ENCODE assay signal across 33 mouse cellular contexts in genomic region chr9:57452624-57453462, GRCm38 (mm10). TPM values are rescaled to one million over a fixed set of nuclear protein-coding genes. Genes with fewer than 3 reads are reported as not detected.
DNase-seq lines count a peak whose midpoint lies in the region; ATAC-seq and TF ChIP-seq lines count a peak whose summit lies in the region.
"Had no signal": no experiment of that assay in that cellular context is flagged by ENCODE, and none has a peak within 500 bp of the region (broad histone marks: within the 10 kb centered on the region; RNA-seq: fewer than 3 reads in every experiment).

No protein-coding gene starts in this region.

- H3K36me3 ChIP-seq in CH12.LX (replicated peaks in 1 of 2; ENCODE audit: control insufficient read depth in 1 of 2, insufficient read depth in 1 of 2, low read length in 1 of 2) (no peaks in the 10 kb centered on the region), ES-E14 (ENCODE audit: control insufficient read depth, insufficient read depth, low read length, poor library complexity, severe bottlenecking) (peaks cover 20% of the 10 kb centered on the region)
- H3K36me3 ChIP-seq in intestine, embryonic 15.5 days = 0 out of 2 replicates have a peak, but pooled peaks cover 3% of the 10 kb centered on the region
- peaks cover 18% of the 10 kb centered on the region for H3K36me3 ChIP-seq in small intestine, adult 2 months (ENCODE audit: control insufficient read depth, insufficient read depth, low read length)
- peaks cover 36% of the 10 kb centered on the region for H3K36me3 ChIP-seq in forebrain, postnatal 0 days (ENCODE audit: insufficient read depth)
- H3K36me3 ChIP-seq: G1E; heart, embryonic 15.5 days had no signal

- TF ChIP-seq CTCF in CH12.LX (conservative IDR thresholded peaks at IDR 0.05 in 1 of 2, IDR thresholded peaks at IDR 0.05 in 1 of 2; ENCODE audit: low read depth in 2 of 2, low read length in 2 of 2) = no peak
- no peak for TF ChIP-seq CTCF in small intestine, adult 2 months (IDR thresholded peaks at IDR 0.05; ENCODE audit: extremely low read depth, insufficient read length, insufficient replicate concordance, low read depth, low read length)
- TF ChIP-seq CTCF in forebrain, postnatal 0 days (IDR thresholded peaks at IDR 0.05; ENCODE audit: low read depth) = no peak

- H3K9me3 ChIP-seq in CH12.LX (replicated peaks; ENCODE audit: low read length) (peaks cover 7% of the 10 kb centered on the region), ES-E14 (ENCODE audit: control insufficient read depth, insufficient read depth, low read depth, low read length) (no peaks in the 10 kb centered on the region)
- no peaks in the 10 kb centered on the region for H3K9me3 ChIP-seq in intestine, embryonic 15.5 days
- no peaks in the 10 kb centered on the region for H3K9me3 ChIP-seq in forebrain, postnatal 0 days (ENCODE audit: low read length)
- H3K9me3 ChIP-seq: embryonic facial prominence, embryonic 10.5 days; embryonic facial prominence, embryonic 13.5 days; forebrain, embryonic 12.5 days; forebrain, embryonic 15.5 days; G1E; heart, embryonic 12.5 days; heart, embryonic 15.5 days had no signal

- peak overlapping the region; percentile 14; the same call in 1 of the 2 replicates for H3K4me2 ChIP-seq in CH12.LX (ENCODE audit: insufficient read depth, low read depth, poor library complexity, severe bottlenecking)
- no peak overlapping the region for H3K4me2 ChIP-seq in intestine, embryonic 15.5 days (replicated peaks)
- H3K4me2 ChIP-seq in forebrain, postnatal 0 days (ENCODE audit: low read depth) = no peak overlapping the region
- H3K4me2 ChIP-seq: embryonic facial prominence, embryonic 13.5 days; forebrain, embryonic 12.5 days; forebrain, embryonic 15.5 days; heart, embryonic 12.5 days; heart, embryonic 15.5 days; hindbrain, embryonic 14.5 days had no signal

- DNase-seq in CH12.LX (ENCODE audit: extremely low read depth) (no peak), ES-E14 (ENCODE audit: low read depth, low spot score) (peak; percentile 34)
- no peak for DNase-seq in adrenal gland, adult 8-10 months
- DNase-seq in adrenal gland, postnatal 4 days (ENCODE audit: low spot score in 2 of 2) = no peak
- no peak for DNase-seq in forebrain, postnatal 0 days
- DNase-seq: adrenal gland, postnatal 10 days; cerebellum, adult 11-12 months; cerebellum, adult 8-10 months; cerebellum, postnatal 10 days; cerebellum, postnatal 36 days; embryo, embryonic 11 days; gastrocnemius, postnatal 10 days; gastrocnemius, postnatal 36 days; heart, adult 2 months; heart, postnatal 10 days; heart, postnatal 36 days; kidney, adult 18-20 months had no signal

- no peak for TF ChIP-seq EP300 in CH12.LX (IDR thresholded peaks at IDR 0.05; ENCODE audit: low read length)

- in situ Hi-C loops in CH12.LX (cut with MboI; ENCODE audit: low pct_ligation_motif_present, low pct_unique_long_range_greater_than_20kb, low sequenced_read_pairs) = no loop called here
- in situ Hi-C loops in ES-E14 (cut with MboI; ENCODE audit: low sequenced_read_pairs in 2 of 2, unreplicated experiment in 2 of 2) = no loop called here

- TF ChIP-seq POLR2A in CH12.LX (IDR thresholded peaks at IDR 0.05; ENCODE audit: low read depth, low read length) = no peak
- TF ChIP-seq POLR2A in small intestine, adult 2 months (IDR thresholded peaks at IDR 0.05; ENCODE audit: low read depth, low read length) = no peak

- H3K4me1 ChIP-seq in CH12.LX (ENCODE audit: control insufficient read depth in 1 of 2, insufficient read depth in 2 of 2) = no peaks in the 10 kb centered on the region
- peaks cover 0 to 6% of the 10 kb centered on the region in 2 experiments; a peak in 1 of 4 replicates for H3K4me1 ChIP-seq in ES-E14 (ENCODE audit: control insufficient read depth in 2 of 2, insufficient read depth in 2 of 2, low read length in 2 of 2, poor library complexity in 1 of 2)
- H3K4me1 ChIP-seq in intestine, embryonic 15.5 days (replicated peaks) = no peaks in the 10 kb centered on the region
- H3K4me1 ChIP-seq in small intestine, adult 2 months (ENCODE audit: control insufficient read depth, insufficient read depth, insufficient read length, low read length) = peaks cover 14% of the 10 kb centered on the region
- no peaks in the 10 kb centered on the region for H3K4me1 ChIP-seq in forebrain, postnatal 0 days (ENCODE audit: insufficient read depth)
- H3K4me1 ChIP-seq: embryonic facial prominence, embryonic 10.5 days; embryonic facial prominence, embryonic 13.5 days; forebrain, embryonic 12.5 days; forebrain, embryonic 15.5 days; heart, embryonic 12.5 days; heart, embryonic 15.5 days had no signal

- 72% methylated on average over 8 of the region's 8 CpGs for WGBS in intestine, embryonic 15.5 days
- 38% methylated on average over 8 of the region's 8 CpGs for WGBS in small intestine, adult 2 months
- WGBS in forebrain, postnatal 0 days = 86% methylated on average over 8 of the region's 8 CpGs

- ATAC-seq in intestine, embryonic 15.5 days = peak; percentile 63
- ATAC-seq in forebrain, postnatal 0 days = no peak
- ATAC-seq: activated CD4-positive, CD25-positive, alpha-beta regulatory T cell, adult 4 months; forebrain, embryonic 15.5 days; hindbrain, postnatal 0 days; inflammation-experienced regulatory T-cells, adult 6 months; Patski had no signal

- H3K27ac ChIP-seq in CH12.LX (ENCODE audit: insufficient read depth, low read depth) (no peak overlapping the region), ES-E14 (ENCODE audit: insufficient read depth, low read depth, low read length, poor library complexity, severe bottlenecking) (no peak overlapping the region; the same call in 1 of the 2 replicates)
- no peak overlapping the region for H3K27ac ChIP-seq in intestine, embryonic 15.5 days
- H3K27ac ChIP-seq in small intestine, adult 2 months (ENCODE audit: insufficient read depth, low read depth, low read length) = peak overlapping the region; percentile 83
- no peak overlapping the region for H3K27ac ChIP-seq in forebrain, postnatal 0 days (ENCODE audit: low read depth, low read length)
- H3K27ac ChIP-seq: embryonic facial prominence, embryonic 10.5 days; embryonic facial prominence, embryonic 13.5 days; forebrain, embryonic 12.5 days; forebrain, embryonic 15.5 days; heart, adult 2 months; heart, embryonic 15.5 days; hindbrain, embryonic 14.5 days; hindbrain, postnatal 0 days had no signal

- no peaks in the 10 kb centered on the region for H3K79me2 ChIP-seq in CH12.LX (replicated peaks; ENCODE audit: control insufficient read depth, extremely low read depth, insufficient read depth, poor library complexity, severe bottlenecking)

- no peak for TF ChIP-seq RAD21 in CH12.LX (IDR thresholded peaks at IDR 0.05; ENCODE audit: low read depth, low read length)

- peaks cover 7% of the 10 kb centered on the region for H3K27me3 ChIP-seq in CH12.LX (replicated peaks)
- H3K27me3 ChIP-seq in intestine, embryonic 15.5 days (replicated peaks) = no peaks in the 10 kb centered on the region
- H3K27me3 ChIP-seq in small intestine, adult 2 months (ENCODE audit: control insufficient read depth, insufficient read depth, low read length) = no peaks in the 10 kb centered on the region
- H3K27me3 ChIP-seq in forebrain, postnatal 0 days (ENCODE audit: insufficient read depth, low read length) = no peaks in the 10 kb centered on the region
- H3K27me3 ChIP-seq: embryonic facial prominence, embryonic 13.5 days; forebrain, embryonic 12.5 days; forebrain, embryonic 15.5 days; heart, embryonic 12.5 days; heart, embryonic 15.5 days; Patski had no signal

- dilution Hi-C loops in CH12.LX (cut with MboI; ENCODE audit: extremely low pct_ligation_motif_present, extremely low pct_unique_long_range_greater_than_20kb, low sequenced_read_pairs) = no loop called here

- H3K9ac ChIP-seq in CH12.LX (ENCODE audit: insufficient read depth, low read depth) (no peak overlapping the region), ES-E14 (ENCODE audit: insufficient read depth, low read depth, low read length, poor library complexity, severe bottlenecking) (peak overlapping the region; percentile 58; the same call in 1 of the 2 replicates)
- H3K9ac ChIP-seq in intestine, embryonic 15.5 days = no peak overlapping the region
- H3K9ac ChIP-seq in forebrain, postnatal 0 days = no peak overlapping the region
- H3K9ac ChIP-seq: embryonic facial prominence, embryonic 13.5 days; forebrain, embryonic 12.5 days; forebrain, embryonic 15.5 days; heart, embryonic 12.5 days; heart, embryonic 15.5 days; hindbrain, embryonic 14.5 days had no signal

- H3K4me3 ChIP-seq in CH12.LX (replicated peaks in 1 of 3; ENCODE audit: low read depth in 2 of 3, low read length in 2 of 3, poor library complexity in 1 of 3) = no peak overlapping the region
- peak overlapping the region; percentile 42 to 74; a peak in 3 of 4 replicates for H3K4me3 ChIP-seq in ES-E14 (ENCODE audit: insufficient read depth in 1 of 2, low read depth in 1 of 2, low read length in 2 of 2, poor library complexity in 1 of 2, severe bottlenecking in 1 of 2)
- H3K4me3 ChIP-seq in intestine, embryonic 15.5 days (replicated peaks) = no peak overlapping the region
- H3K4me3 ChIP-seq in small intestine, adult 2 months (ENCODE audit: low read depth, low read length) = no peak overlapping the region
- H3K4me3 ChIP-seq in forebrain, postnatal 0 days (ENCODE audit: low read depth, low read length) = no peak overlapping the region
- H3K4me3 ChIP-seq: embryonic facial prominence, embryonic 10.5 days; embryonic facial prominence, embryonic 13.5 days; erythroblast, embryonic 14.5 days; forebrain, embryonic 12.5 days; forebrain, embryonic 15.5 days; heart, adult 2 months; heart, embryonic 12.5 days; heart, embryonic 15.5 days had no signal

RNA-seq across cellular contexts. Expression of gene Ppcdc, which starts 12.9 kb away (rescaled TPM):
- total RNA-seq in CH12.LX (2012; rRNA removed) (39.6 and 50.3 TPM in 2 replicates), CH12.LX (2014; rRNA removed) (44.1 and 44.9 TPM in 2 replicates), ES-E14 (2012; rRNA removed) (41.7 and 48.5 TPM in 2 replicates)
- 36.2 and 38.8 TPM in 2 replicates for polyA plus RNA-seq in CH12.LX (2012; ENCODE audit: insufficient read length, low read depth)
- 25.0 and 30.1 TPM in 2 replicates for polyA plus RNA-seq in intestine, embryonic 15.5 days (2015; fragmentation: Nextera tagmentation; extraction: Ambion mirVana)
- polyA plus RNA-seq in small intestine, adult 2 months (2012; rRNA removed) = 10.3 and 14.2 TPM in 2 replicates
- total RNA-seq in adrenal gland, adult 8-10 months (2022) = 10 to 100 TPM; 20.8 to 35.1 (median 25.2) TPM
- total RNA-seq in adrenal gland, postnatal 4 days (2021) = 10 to 100 TPM; 22.4 to 25.1 TPM
- total RNA-seq in forebrain, postnatal 0 days (2014; rRNA removed) = 16.2 and 20.5 TPM in 2 replicates
- 14.9 and 18.3 TPM in 2 replicates for polyA plus RNA-seq in forebrain, postnatal 0 days (2015; fragmentation: Nextera tagmentation; extraction: Ambion mirVana)

RNA-seq across cellular contexts. Expression of gene Scamp5, which starts 15.0 kb away (rescaled TPM):
- 2.1 and 2.7 TPM in 2 replicates for total RNA-seq in CH12.LX (2012; rRNA removed)
- 0.34 and 0.54 TPM in 2 replicates for total RNA-seq in CH12.LX (2014; rRNA removed)
- 0.48 and 0.99 TPM in 2 replicates for polyA plus RNA-seq in CH12.LX (2012; ENCODE audit: insufficient read length, low read depth)
- total RNA-seq in ES-E14 (2012; rRNA removed) = 50.4 and 67.3 TPM in 2 replicates
- 14.1 and 16.4 TPM in 2 replicates for polyA plus RNA-seq in intestine, embryonic 15.5 days (2015; fragmentation: Nextera tagmentation; extraction: Ambion mirVana)
- polyA plus RNA-seq in small intestine, adult 2 months (2012; rRNA removed) = 104 and 119 TPM in 2 replicates
- 10 to 100 TPM; 12.4 to 30.5 (median 21.9) TPM for total RNA-seq in adrenal gland, adult 8-10 months (2022)
- total RNA-seq in adrenal gland, postnatal 4 days (2021) = 10 to 100 TPM; 27.7 to 29.8 TPM
- 252 and 282 TPM in 2 replicates for total RNA-seq in forebrain, postnatal 0 days (2014; rRNA removed)
- polyA plus RNA-seq in forebrain, postnatal 0 days (2015; fragmentation: Nextera tagmentation; extraction: Ambion mirVana) = 167 and 175 TPM in 2 replicates
- polyA plus RNA-seq: inflammation-experienced regulatory T-cells, adult 6 months had no signal

RNA-seq across cellular contexts. Expression of gene Rpp25, which starts 51.0 kb away (rescaled TPM):
- total RNA-seq in CH12.LX (2012; rRNA removed) (0.21 TPM in 1 of 2 replicates, not detected in the other), CH12.LX (2014; rRNA removed) (not detected in 2 replicates), ES-E14 (2012; rRNA removed) (40.9 and 48.7 TPM in 2 replicates)
- not detected in 2 replicates for polyA plus RNA-seq in CH12.LX (2012; ENCODE audit: insufficient read length, low read depth)
- polyA plus RNA-seq in intestine, embryonic 15.5 days (2015; fragmentation: Nextera tagmentation; extraction: Ambion mirVana) = 7.0 and 8.1 TPM in 2 replicates
- 1.2 and 10.5 TPM in 2 replicates for polyA plus RNA-seq in small intestine, adult 2 months (2012; rRNA removed)
- total RNA-seq in adrenal gland, adult 8-10 months (2022) = 1 to 10 TPM; 3.8 to 9.1 (median 5.3) TPM
- 1 to 10 TPM; 6.2 to 6.9 TPM for total RNA-seq in adrenal gland, postnatal 4 days (2021)
- 24.7 and 30.2 TPM in 2 replicates for total RNA-seq in forebrain, postnatal 0 days (2014; rRNA removed)
- 40.9 and 46.5 TPM in 2 replicates for polyA plus RNA-seq in forebrain, postnatal 0 days (2015; fragmentation: Nextera tagmentation; extraction: Ambion mirVana)
- total RNA-seq: gastrocnemius, adult 18-20 months; gastrocnemius, postnatal 10 days; gastrocnemius, postnatal 36 days had no signal
- polyA plus RNA-seq: activated CD4-positive, CD25-positive, alpha-beta regulatory T cell, adult 4 months; erythroblast, embryonic 14.5 days; inflammation-experienced regulatory T-cells, adult 6 months had no signal

Comparison
In these comparisons a context has a peak if more than half of its experiments do, and no peak if none do; other contexts are left out.
1. H3K4me3 ChIP-seq: peak in ES-E14 (2 of 2); none in CH12.LX (0 of 3), intestine, embryonic 15.5 days (single experiment), small intestine, adult 2 months (single experiment) and forebrain, postnatal 0 days (single experiment).